Mouse (Mus musculus): Measurements from ENCODE around the gene Cmtm3.
"Not testable (repeated sequence)": the region's sequence is repeated elsewhere in the genome, so short reads cannot be mapped to it uniquely, and the experiment has no call there.

Gene Cmtm3

GRCm38 (mm10) chr8:104339229-104339982 is at the start of gene Cmtm3:
TSS of gene Cmtm3 (plus strand) at chr8:104339410.
- DNase-seq (ENCODE audit: low read depth, low spot score), result peak; percentile 26

DNA sequence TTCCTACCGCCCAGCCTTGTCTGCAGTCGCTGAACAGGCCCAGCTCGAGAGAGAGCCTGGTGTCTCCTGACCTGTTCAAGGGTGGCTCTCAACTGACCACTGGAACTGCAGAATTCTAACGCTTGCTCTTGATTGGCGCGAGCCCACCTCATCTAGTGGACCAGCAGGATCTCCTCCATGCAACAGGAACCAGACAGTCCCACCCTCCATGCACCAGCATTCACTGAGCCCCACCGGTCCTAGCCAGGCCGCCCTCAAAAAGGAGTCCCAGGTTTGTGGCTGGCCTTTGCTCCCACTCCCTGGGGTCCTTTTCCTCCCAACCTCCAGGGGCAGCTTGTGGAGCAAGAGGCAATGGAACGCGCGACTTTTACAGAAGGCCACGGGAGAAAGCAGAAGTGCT is 46.1 kb upstream of the Cmtm3 start, which contains the start of gene Cmtm2a:
Cmtm2a (minus strand) TSS at position 101 of the 400 bp plus-strand sequence.
- not testable (repeated sequence) for DNase-seq (ENCODE audit: low read depth, low spot score)

GRCm38 (mm10) chr8:104294396-104294795 is 44.8 kb upstream of the Cmtm3 start:
- DNase-seq (ENCODE audit: low read depth, low spot score), result no peak

- not testable (repeated sequence) for DNase-seq (ENCODE audit: low read depth, low spot score)
These were observed 37.6 kb upstream of the Cmtm3 start for GRCm38 (mm10) chr8:104301577-104301976.

GRCm38 (mm10) chr8:104302536-104302935 is 36.7 kb upstream of the Cmtm3 start:
- DNase-seq (ENCODE audit: low read depth, low spot score), result not testable (repeated sequence)

GRCm38 (mm10) chr8:104304962-104305361 is 34.2 kb upstream of the Cmtm3 start:
- no peak for DNase-seq (ENCODE audit: low read depth, low spot score)

- DNase-seq (ENCODE audit: low read depth, low spot score), result not testable (repeated sequence)
These were observed 30.9 kb upstream of the Cmtm3 start for GRCm38 (mm10) chr8:104308341-104308740.

DNA sequence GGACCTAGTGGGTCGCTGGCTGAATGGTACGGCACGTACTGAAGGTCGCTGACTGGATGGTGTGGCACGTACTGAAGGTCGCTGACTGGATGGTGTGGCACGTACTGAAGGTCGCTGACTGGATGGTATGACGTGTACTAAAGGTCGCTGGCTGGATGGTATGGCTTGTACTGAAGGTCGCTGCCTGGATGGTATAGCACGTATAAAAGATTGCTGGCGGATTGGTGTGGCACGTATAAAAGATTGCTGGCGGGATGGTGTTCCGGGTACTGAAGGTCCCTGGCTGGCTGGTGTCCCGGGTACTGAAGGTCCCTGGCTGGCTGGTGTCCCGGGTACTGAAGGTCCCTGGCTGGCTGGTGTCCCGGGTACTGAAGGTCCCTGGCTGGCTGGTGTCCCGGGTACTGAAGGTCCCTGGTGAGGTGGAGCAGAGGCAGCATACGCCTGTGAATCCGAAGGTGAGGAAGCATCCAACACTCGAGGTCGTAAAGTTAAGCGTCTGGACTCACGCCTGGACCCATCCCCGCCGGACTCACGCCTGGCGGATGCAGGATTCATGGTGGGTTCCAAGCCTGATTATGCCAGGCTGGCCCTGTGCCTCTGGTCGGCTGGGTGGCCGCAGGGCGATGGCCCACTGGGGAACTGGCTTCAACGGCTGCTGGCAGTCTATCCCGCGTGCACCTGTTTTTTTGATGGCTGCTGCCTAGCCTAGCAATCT is 29.6 kb upstream of the Cmtm3 start, which contains the start of the genes Gm45711 and Cmtm1:
Gm45711 (minus strand) TSS at position 641 of the 715 bp plus-strand sequence.
Cmtm1 (minus strand) TSS at position 705 of the 715 bp plus-strand sequence.
- not testable (repeated sequence) for DNase-seq (ENCODE audit: low read depth, low spot score)

DNA sequence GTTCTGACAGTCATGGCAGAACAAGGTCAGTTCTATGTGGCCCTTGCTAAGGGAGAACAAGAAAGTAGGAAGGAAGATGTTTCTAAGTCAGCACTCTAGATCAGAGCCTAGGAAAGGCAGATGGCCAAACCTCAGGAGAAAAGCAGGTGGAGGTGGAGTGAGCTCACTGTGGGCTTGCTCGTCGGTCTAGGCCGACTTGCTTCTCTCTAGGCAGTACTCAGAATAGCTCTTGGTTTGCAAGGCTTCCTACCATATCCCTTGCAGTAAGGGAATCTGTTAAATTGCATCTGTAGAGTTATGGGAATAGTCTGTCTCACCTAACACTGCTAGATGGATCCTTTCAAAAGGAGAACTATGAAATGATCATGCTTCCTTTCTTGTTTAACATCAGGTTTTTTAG is 27.2 kb upstream of the Cmtm3 start:
- not testable (repeated sequence) for DNase-seq (ENCODE audit: low read depth, low spot score)

DNA sequence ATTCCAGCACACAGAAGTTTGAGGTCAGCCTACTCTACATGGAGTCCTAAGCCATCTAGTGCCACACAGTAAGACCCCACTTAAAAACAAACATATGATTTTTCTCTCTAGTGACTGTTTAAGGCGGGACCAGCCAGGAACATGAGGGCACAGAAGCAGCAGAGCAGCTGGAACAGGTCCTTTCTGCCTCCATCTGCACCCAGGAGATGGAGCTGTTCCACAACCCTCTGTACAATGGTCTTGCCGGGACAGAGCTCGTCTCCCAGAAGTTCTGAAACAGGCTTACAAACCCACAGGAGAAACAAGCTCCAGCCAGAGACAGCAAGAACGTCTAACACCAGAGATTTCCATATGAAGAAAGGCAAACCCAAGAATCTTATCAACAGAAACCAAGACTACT is 25.9 kb upstream of the Cmtm3 start:
- DNase-seq (ENCODE audit: low read depth, low spot score), result no peak

DNA sequence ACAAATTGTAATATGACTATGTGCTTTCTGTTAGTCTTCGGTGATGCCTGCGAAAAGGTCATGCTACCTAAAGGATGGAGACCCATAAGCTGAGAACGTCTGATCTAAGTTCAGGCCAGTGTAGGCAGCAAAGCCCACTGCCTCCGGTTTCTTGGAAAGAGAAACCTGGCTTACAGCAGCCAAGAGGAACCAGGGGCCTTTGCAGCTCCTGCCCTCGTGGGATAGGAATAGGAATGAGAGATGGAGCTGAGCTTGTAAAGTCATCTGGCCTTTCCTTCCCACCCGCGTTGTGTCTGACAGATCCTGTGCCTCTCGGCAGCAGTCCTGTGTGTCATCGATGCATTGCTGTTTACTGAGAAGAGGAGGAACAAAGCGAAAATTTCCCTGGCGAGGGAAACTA is 17.9 kb upstream of the Cmtm3 start, which contains the start of gene Gm11020:
Gm11020 (plus strand) TSS at position 301 of the 400 bp plus-strand sequence.
- DNase-seq (ENCODE audit: low read depth, low spot score), result not testable (repeated sequence)

DNA sequence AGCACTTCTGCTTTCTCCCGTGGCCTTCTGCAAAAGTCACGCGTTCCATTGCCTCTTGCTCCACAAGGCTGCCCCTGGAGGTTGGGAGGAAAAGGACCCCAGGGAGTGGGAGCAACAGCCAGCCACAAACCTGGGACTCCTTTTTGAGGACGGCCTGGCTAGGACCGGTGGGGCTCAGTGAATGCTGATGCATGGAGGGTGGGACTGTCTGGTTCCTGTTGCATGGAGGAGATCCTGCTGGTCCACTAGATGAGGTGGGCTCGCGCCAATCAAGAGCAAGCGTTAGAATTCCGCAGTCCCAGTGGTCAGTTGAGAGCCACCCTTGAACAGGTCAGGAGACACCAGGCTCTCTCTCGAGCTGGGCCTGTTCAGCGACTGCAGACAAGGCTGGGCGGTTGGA is 17.3 kb upstream of the Cmtm3 start, which contains the start of gene Cmtm2b:
Cmtm2b (plus strand) TSS at position 301 of the 400 bp plus-strand sequence.
- DNase-seq (ENCODE audit: low read depth, low spot score), result not testable (repeated sequence)

- no peak for DNase-seq (ENCODE audit: low read depth, low spot score)
These were observed 6.3 kb upstream of the Cmtm3 start for GRCm38 (mm10) chr8:104332665-104333631.

- DNase-seq (ENCODE audit: low read depth, low spot score), result no peak
These were observed 5.4 kb upstream of the Cmtm3 start for GRCm38 (mm10) chr8:104333786-104334185.

DNA sequence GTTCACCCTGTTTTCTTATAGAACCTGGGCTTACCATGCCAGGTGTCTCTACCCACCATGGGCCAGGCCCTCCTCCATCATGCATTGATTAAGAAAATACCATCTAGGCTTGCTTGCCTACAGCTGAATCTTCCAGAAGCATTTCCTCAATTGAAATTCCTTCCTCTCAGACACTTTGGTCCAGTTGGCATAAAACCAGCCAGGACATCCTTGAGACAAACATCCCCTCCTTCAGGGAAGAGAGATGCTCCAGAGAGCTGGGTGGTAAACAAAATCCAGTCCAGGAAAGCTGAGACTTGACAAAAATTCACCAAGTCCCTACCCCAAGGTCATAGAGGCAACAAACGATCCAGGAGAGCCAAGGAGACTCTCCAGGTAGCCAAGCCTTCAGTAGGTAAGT is 5.0 kb upstream of the Cmtm3 start:
- no peak for DNase-seq (ENCODE audit: low read depth, low spot score)

DNA sequence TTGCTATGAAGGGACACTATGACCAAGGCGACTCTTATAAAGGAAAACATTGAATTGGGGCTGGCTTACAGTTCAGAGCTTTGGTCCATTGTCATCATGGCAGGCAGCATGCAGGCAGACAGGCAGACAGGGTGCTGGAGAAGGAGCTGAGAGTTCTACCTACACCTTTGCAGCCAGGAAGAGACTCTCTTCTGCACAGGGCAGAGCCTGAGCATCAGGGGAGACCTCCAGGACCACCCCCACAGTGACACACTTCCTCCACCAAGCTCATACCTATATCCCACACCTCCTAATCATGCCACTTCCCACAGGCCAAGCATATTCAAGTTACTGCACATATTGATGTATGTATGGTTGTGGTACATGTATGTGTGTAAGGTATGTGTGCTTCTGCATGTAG is 2.4 kb upstream of the Cmtm3 start:
- DNase-seq (ENCODE audit: low read depth, low spot score), result no peak

DNA sequence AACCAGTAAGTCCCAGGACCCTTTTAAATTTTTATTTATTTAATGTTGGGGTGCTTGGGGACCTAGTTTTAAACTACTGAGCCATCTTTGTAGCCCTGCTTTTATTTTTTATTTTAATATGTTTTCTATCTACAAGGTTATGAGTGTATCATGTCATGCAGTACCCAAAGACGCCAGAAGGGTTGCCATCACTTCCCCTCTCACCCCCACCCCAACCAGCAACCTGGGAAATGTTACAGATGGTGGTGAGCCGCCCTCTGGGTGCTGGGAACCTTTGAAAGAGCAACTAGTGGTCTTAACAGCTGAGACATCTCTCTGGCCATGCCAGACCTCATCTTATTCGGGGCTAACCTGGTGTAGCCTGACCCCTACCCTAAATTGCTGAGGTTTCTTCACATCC is 1.3 kb upstream of the Cmtm3 start:
- peak; percentile 24 for DNase-seq (ENCODE audit: low read depth, low spot score)

- no peak for DNase-seq (ENCODE audit: low read depth, low spot score)
These were observed 698 bp downstream of the Cmtm3 start for GRCm38 (mm10) chr8:104339983-104340232.

GRCm38 (mm10) chr8:104340233-104341105 is 1.3 kb downstream of the Cmtm3 start:
- DNase-seq (ENCODE audit: low read depth, low spot score), result peak; percentile 82

DNA sequence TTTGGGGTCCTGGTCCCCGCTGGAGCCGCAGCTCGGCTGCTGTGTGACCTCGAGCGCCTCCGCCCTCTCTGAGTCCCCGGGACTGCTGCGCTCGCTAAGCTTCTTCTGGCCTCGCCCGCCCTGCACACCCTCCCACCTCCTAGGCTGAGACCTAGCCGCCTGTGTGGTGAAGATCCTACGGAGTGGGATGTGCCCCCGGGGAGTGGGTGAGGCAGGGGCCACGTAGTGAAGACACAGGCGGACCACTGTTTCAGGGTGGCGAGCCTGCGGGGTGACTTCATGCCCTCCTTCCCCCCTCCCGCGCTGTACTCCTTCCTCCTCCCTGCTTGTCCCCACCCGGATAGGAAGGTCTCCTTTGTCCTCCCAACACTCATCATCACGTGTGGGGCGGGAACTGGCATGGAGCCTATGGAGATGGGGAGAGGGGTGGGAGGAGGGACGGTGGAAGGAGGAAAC is 1.9 kb downstream of the Cmtm3 start:
- peak; percentile 87 for DNase-seq (ENCODE audit: low read depth, low spot score)
